Mouse (Mus musculus): ENCODE measurements at regions not wholly inside any gene's neighbourhood (a gene's known extent, or its start where the extent isn't known, plus 50 kb on each side); places are given as distances from the start of the nearest gene placed in this dataset.

DNA sequence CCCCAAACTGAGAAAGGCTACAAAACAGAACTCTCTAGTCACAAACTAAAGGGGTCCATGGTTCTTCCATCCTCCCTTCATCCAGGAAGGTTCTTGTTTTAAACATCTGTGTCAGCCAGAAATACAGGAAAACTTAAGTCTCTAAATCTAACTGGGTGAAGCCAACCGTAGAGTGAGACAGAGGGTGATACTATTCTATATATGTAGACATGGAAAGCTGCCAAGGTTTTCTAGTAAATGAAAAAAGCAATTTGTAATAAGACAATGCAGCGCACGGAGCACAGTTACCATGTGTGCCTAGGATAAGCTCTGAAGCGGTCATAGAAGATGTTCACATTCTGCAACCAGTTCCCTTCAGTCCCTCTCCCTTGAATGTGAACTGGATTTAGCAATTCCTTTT lies 55.4 kb downstream of the Ppp1r3c start:
- no peak for DNase-seq (ENCODE audit: low spot score in 2 of 2)
- intact Hi-C loops (cut with DNase I), result no loop called here

DNA sequence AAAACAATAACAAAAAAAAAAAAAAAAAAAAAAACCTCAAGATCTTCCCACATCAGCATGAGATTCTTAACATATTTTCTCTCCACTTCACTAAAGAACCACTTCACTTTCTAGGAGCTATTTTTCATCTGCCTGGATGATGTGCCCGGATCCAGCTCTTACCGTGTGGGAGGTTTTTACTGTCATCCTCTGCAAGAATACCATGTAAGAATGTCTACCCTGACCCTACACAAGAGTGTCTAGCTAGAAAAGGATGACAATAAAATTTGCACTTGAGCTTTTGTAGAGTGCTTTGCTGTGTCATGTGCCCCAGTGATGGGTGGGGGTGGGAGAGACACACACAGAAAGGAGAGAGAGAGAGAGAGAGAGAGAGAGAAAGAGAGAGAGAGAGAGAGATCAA lies 56.1 kb downstream of the Ppp1r3c start:
- no peak for DNase-seq (ENCODE audit: low spot score in 2 of 2)
- intact Hi-C loops (cut with DNase I), result no loop called here

DNA sequence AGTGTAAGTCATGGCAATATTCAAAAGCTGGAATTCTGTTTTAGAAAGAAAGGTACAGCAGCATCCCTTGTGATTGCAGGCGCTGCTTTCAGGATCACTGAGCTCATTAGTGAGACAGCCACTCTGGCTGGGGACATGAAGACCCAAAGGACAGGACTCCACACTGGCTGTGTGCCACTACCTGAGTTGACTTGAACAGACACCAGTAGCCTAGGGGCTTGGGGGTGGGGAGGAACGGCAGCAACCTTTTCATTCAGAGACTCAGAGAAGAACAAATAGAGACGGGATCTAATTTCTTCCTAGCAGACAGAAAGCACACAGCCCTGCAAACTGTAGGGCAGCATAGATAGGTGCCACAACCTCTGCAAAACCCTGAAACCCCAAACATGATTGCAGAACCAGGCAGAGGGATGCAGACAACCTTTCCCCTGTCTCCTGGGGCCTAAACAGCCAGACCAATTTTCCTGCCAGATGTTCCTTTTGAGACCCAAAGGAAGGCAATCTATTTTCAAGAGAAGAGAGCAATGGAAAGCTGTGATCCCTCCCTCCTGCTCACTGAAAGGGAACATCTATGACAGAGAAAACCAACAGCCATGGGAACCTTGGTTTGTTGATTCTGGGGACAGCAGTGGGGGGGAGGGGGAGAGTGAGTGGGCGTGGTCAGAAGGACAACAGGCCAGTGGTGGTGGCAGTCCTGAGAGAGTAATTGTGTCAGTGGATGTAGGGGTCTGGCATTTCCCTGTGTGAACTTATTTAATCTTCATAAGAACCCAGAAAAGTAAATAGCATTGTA lies 57.2 kb downstream of the Ppp1r3c start:
- DNase-seq (ENCODE audit: low spot score in 2 of 2), result no peak
- intact Hi-C loops (cut with DNase I), result loop anchor here (5.0 kb wide), 1 partner anchor 53 kb away; no protein-coding TSS in a partner anchor

DNA sequence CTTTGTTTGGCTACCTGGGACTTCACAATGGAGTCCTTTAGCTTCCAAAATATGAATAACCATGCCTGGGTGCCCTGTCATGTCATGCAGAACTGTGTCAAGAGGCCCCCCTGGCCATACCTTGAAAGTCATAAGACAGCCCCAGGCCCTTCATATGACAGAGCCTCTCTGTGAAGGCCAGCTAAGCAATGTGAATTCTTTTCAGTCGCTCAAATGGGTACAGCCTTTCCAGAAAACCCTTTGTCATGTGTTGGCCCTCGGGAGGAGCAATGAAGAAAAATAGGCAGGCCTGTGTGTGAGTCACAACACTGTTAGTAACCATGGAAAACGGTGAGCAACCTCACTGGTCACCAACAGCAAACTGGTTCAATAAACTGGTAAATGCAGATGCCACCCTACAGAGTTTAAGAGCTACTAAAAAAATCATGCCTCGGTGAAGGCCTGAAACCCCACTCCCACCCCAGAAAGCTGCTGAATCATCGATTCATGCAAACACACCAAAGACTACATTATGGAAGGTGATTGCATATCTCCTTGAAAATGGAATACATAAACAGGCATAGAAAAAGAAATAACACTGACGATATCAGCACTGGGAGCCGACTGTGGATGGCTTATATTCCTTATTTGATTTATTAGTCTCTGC lies 57.9 kb downstream of the Ppp1r3c start:
- intact Hi-C loops (cut with DNase I), result loop anchor here (5.0 kb wide), 1 partner anchor 54 kb away; no protein-coding TSS in a partner anchor
- no peak for DNase-seq (ENCODE audit: low spot score in 2 of 2)

DNA sequence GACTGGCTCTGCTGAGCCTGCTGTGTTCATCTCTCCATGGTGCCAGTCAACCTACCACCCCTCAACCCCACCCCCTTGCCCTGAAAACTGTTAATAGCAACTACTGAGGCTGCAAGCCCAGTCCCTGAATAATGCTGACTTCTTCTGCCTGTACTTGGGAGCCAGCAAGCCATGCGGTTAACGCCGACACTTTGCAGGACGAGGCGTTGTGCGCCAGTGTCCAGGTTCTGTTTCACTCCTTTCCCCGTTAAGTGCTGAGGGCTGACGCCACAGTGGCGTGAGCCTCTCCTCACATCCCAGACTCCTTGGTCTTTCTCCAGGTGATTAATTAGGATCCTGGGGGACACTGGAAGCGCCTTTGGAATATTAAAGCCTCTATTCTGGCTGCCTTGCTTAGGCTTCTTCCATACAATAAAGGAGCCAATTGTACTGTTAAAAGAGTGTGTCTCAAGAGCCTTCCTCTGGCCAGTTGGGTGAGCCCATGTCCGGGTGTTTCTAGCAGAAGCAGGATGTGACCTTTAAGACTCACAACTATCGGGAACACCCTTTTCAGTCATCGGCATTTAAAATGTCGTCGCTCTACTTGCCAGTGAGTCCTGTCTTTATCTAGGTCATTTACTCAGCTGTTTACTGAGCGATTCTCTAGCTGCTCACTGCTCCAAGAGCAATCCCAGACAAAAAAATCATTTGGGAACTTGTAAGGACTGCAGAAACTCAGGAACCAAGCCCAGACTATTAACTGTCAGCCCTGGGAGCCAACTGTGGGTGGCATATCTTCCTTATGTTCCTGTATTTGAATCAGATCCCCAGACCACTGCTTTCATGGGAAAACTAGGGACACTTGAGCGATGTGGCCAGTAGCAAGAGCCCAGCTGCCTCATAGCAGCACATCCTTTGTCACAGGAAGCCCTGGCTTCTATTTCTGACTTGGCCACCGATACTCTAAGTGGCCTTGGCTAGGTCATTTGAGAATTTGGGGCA lies 59.1 kb downstream of the Ppp1r3c start:
- no peak for DNase-seq (ENCODE audit: low spot score in 2 of 2)
- intact Hi-C loops (cut with DNase I), result loop anchor here (5.0 kb wide), 1 partner anchor 55 kb away; no protein-coding TSS in a partner anchor

DNA sequence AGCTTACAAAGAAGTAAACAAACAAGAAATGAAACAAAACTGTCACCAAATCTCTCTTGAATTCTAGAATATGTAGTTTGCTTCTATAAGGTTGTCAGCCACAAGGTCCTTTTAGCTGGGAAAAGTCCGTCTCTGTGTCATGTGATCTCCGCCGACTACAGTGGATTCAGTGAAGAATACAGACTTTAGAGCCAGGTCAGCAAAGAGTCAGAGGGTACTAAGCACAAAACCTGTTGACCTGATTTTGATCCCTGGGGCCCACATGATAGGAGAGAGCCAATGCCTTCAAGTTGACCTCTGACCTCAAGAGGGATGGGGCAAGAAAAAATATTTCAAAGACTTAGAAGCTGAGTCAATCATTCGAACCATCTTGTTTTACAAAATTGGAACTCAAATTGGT lies 61.5 kb downstream of the Ppp1r3c start:
- no peak for DNase-seq (ENCODE audit: low spot score in 2 of 2)
- intact Hi-C loops (cut with DNase I), result loop anchor here (5.0 kb wide), 1 partner anchor 57 kb away; no protein-coding TSS in a partner anchor

DNA sequence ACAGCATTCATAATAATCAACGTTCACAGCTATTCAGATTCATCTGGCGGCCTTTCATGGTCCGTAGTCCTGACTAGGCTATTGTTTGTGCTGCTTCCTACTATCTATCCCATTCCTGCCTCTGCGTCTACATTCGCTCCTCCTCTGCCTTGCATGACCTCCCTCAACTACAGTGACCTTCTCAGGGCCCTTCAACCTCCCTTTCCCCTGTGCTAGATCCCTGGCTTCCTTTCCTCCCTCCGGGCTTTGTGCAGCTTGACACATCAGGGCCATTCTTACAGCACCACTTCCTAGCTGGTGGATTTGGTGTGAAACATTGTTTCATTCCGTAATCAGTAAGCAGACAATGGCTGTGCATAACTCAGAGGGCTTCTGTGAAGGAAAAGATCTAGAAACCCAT lies 65.6 kb downstream of the Ppp1r3c start:
- no peak for DNase-seq (ENCODE audit: low spot score in 2 of 2)
- intact Hi-C loops (cut with DNase I), result no loop called here

Data from left cerebral cortex, postnatal 14 days (tissue).